Mouse (Mus musculus): ENCODE results near the gene Slc12a5.

The Slc12a5 gene

GRCm38 (mm10) chr2:164947930-164948329 is 12.7 kb upstream of the Slc12a5 start:
- no peak for DNase-seq

GRCm38 (mm10) chr2:164948962-164949361 is 11.6 kb upstream of the Slc12a5 start:
- no peak for DNase-seq

- DNase-seq, result no peak
These were observed 10.1 kb upstream of the Slc12a5 start for GRCm38 (mm10) chr2:164950501-164950900.

- DNase-seq, result no peak
These were observed 8.9 kb upstream of the Slc12a5 start for GRCm38 (mm10) chr2:164951745-164952144.

- DNase-seq, result no peak
These were observed 8.2 kb upstream of the Slc12a5 start for GRCm38 (mm10) chr2:164952448-164952847.

- peak; percentile 92 for DNase-seq
These were observed 7.4 kb upstream of the Slc12a5 start for GRCm38 (mm10) chr2:164953224-164953623.

- DNase-seq, result no peak
These were observed 4.9 kb upstream of the Slc12a5 start for GRCm38 (mm10) chr2:164955725-164956124.

GRCm38 (mm10) chr2:164956195-164956594 is 4.4 kb upstream of the Slc12a5 start:
- no peak for DNase-seq

GRCm38 (mm10) chr2:164957548-164958315 is 2.9 kb upstream of the Slc12a5 start:
- no peak for DNase-seq

- DNase-seq, result peak; percentile 92
These were observed 1.0 kb downstream of the Slc12a5 start for GRCm38 (mm10) chr2:164961506-164962182.

- DNase-seq, result no peak
These were observed 1.6 kb downstream of the Slc12a5 start for GRCm38 (mm10) chr2:164962183-164962580.

GRCm38 (mm10) chr2:164964242-164964894 is 3.8 kb downstream of the Slc12a5 start:
- DNase-seq, result peak; percentile 75

GRCm38 (mm10) chr2:164964981-164965380 is 4.4 kb downstream of the Slc12a5 start:
- DNase-seq, result no peak

GRCm38 (mm10) chr2:164966381-164966780 is 5.8 kb downstream of the Slc12a5 start:
- DNase-seq, result no peak

- no peak for DNase-seq
These were observed 6.6 kb downstream of the Slc12a5 start for GRCm38 (mm10) chr2:164967193-164967592.

GRCm38 (mm10) chr2:164967761-164968440 is 7.3 kb downstream of the Slc12a5 start:
- peak; percentile 76 for DNase-seq

GRCm38 (mm10) chr2:164968451-164968851 is 7.8 kb downstream of the Slc12a5 start:
- peak; percentile 70 for DNase-seq

- DNase-seq, result peak; percentile 52
These were observed 8.8 kb downstream of the Slc12a5 start for GRCm38 (mm10) chr2:164969348-164969781.

GRCm38 (mm10) chr2:164970631-164971196 is 10.1 kb downstream of the Slc12a5 start:
- peak; percentile 60 for DNase-seq

GRCm38 (mm10) chr2:164972646-164973045 is 12.0 kb downstream of the Slc12a5 start:
- DNase-seq, result no peak

- no peak for DNase-seq
These were observed 15.0 kb downstream of the Slc12a5 start for GRCm38 (mm10) chr2:164975611-164976010.

GRCm38 (mm10) chr2:164979749-164980148 is 19.1 kb downstream of the Slc12a5 start:
- DNase-seq, result no peak

GRCm38 (mm10) chr2:164985962-164986361 is 25.4 kb downstream of the Slc12a5 start:
- no peak for DNase-seq

Data from right cerebral cortex, postnatal 4 days (tissue).